Mouse (Mus musculus): Measurements from ENCODE around the gene Zfp787.

DNA sequence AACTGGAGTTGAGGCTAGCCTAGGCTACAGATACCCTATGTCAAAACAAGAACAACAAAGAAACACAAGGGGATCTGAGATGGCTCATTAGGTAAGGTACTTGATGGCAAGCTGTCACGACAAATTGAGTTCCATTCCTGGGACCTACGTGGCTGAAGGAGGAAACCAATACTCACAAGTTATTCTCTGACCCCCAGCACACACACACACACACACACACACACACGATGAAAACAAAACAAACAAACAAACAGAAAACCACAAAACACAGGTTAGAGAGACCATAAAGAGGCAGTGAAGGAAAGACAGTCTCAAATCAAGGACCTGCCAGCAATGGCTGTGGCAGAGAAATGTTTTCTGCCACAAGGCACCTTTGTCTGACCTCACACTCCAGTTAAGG lies 41.0 kb upstream of the Zfp787 start, which contains the start of gene Galp:
- TF ChIP-seq CTCF (IDR thresholded peaks at IDR 0.05; ENCODE audit: borderline replicate concordance, control insufficient read depth, extremely low read depth, insufficient read depth, low read length, poor library complexity) (no peak), POLR2A (IDR thresholded peaks at IDR 0.05; ENCODE audit: control insufficient read depth, extremely low read depth, insufficient read depth, low read length, poor library complexity) (no peak)
